Mouse (Mus musculus) testis, postnatal 10 days (tissue): Measurements from ENCODE around the gene Myom1.

Experiments
- DNase-seq: peaks from one replicate; pipeline ENCODE4 v3.0.0; 2021; ENCODE audit warnings: low spot score

Gene Myom1

DNA sequence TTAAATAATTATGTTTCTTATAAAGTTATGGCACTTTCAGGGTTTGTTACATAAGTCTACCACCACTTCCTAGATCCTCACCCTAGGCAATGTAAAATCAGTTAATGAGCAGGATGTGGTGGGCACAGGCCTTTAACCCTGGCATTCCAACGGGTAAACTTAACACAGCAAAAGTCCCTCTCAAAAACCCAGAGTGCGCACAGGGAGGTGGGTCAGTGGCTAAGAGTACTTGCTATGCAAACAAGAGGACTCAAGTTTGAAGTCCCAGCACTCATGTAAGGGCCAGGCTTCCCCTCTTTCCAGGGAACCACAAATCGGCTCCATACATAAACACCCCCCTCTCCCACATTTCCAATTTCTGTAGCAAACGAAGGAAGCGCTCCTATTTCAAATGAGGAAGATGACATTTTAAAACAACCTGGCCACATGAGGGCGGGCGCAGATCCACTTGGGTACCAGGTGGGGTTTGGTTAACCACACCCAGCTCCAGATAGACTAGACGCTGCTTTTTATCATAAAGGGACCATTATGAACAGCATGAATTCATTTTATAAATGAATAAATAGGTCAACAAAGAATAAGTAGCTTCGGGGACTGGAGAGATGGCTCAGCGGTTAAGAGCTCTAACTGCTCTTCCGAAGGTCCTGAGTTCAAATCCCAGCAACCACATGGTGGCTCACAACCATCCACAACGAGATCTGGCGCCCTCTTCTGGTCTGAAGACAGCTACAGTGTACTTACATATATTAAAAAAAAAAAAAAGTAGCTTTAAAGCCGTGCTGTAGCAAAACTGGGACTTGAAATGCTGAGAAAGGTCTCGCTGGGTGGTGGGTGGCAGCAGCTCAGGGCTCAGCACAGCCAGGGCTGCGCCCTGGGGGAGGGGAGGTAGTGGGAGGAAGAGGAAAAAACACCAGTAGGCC, 10.5 kb upstream of the Myom1 start:
- no peak for DNase-seq

DNA sequence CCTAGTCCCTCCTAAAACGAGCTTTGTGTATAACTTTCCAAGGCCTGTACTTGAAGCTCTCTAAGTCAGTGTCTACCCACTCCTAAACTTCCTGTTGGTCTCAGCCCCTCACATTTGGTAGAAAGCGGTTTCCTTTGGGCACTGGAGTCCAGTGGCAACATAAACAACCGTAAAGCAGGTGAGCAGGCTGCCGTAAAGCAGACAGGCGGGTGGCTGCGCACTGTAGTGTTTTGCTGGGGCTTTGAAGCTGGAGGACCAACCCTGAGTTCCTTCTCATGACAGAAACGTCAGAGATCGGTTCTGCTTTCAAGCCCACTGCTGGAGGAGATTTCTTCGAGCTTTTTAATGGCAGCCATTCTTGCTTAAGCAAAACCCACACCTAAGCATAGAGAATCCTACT, 9.8 kb upstream of the Myom1 start:
- DNase-seq = no peak

DNA sequence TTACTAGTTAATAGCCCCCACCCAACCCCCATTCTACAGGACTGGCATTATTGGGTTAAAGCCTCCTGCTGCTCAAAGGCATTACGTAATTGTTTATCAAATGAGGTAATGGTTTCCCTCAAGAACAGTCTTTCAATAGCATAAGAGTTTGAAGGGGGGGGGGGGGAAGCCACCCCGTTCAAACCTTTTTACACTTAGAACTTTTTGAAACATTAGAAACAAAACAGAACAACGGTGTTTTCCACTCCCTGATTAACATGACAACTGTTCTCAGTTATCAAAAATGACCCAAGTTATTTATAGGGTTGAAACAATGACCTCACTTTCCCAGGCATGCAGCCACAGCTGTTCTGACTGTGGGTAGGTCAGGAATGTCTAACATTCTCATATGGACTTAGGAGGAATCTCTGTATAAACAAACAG, 9.0 kb upstream of the Myom1 start:
- no peak for DNase-seq

DNA sequence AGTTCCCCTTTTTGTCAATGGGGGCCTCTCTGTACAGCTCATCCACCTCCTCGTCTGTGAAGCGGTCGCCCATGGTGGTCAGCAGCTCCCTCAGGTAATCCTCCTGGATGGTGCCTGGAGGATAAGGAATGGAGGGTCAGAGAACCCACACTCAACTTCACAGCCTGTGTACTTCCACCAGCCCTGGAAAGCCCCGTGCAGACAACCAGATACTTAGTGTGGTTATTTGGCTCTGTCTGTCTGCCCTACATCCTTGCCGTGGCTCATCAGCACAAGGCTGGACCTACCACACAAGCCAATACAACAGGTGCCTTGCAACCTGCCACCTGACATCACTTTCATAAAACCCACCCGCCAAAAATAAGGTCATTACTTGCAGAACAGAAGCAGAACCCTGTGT, 7.8 kb upstream of the Myom1 start:
- DNase-seq = no peak

DNA sequence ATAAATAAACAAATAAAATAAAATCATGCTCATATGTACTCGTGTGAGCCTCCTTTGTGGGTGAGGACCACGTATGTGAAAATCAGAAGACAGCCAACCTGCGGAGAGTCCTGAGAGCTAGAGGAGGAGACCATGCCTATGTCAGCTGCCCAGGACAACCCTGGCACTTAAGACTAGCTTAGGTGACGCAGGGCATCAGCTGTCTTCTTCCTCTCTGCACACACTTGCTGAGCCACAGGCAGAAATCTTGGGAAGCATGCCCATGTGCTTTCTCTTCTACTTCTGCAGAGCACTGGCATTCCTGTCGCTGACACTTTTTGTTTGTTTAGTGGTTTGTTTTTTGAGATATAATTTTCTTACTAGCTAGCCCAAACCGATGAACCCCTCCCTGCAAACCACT, 6.9 kb upstream of the Myom1 start:
- no peak for DNase-seq

DNA sequence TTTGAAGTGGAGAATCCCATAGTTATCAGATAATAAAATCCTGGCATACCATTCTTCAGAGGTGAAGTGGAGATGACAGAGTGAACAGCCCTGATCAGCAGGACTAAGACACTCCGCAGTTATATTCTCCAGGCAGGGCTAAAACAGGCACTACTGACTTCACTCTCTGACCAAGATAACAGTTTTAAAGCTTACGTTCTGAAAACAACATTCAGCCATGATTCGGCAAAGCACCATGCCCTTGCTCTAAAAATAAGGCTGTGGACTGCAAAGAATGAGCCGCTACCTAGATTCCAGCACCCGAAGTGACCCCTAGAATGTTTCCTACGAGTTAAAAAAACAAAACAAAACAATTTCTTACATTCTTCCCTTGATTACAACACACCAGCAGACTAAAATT, 4.6 kb upstream of the Myom1 start:
- no peak for DNase-seq

DNA sequence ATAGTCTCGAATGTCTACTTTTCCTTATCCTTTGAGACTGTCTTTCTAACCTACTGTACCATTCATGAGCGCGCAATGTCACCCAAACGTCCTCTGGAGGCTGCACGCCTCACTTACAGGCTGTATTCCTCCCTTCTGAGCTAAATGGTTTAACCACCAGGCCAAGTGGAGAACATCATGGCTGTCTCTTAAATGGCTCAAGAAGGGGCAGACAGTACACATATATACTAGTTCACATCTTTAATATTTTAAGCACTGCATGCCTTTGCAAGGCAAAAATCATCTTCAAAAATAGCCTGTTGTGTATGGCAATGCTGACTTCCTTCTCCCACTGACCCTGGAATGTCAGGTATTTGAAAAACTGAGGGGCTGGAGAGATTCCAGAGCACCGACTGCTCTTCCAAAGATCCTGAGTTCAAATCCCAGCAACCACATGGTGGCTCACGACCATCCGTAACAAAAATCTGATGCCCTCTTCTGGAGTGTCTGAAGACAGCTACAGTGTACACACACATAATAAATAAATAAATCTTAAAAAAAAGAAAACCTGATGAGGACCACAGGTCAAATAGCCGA, 3.9 kb upstream of the Myom1 start:
- DNase-seq = no peak

DNA sequence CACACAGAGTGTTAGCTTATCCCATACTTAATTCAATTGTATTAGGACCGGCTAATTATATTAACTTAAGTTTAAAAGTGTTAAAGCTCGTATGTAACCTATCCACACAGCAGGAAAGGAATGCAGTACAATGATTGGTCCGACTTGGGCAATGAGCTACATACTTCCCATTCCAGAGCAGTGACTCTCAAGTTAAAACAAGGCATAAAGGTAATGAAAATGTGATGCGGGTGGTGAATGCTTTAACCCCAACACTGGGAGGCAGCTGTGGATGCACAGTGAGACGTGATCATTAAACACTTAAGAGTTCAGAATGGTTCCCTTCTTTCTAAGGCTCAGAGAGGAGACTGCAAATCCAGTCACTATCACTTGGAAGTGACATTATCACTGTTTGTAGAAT, 3.2 kb upstream of the Myom1 start:
- no peak for DNase-seq

DNA sequence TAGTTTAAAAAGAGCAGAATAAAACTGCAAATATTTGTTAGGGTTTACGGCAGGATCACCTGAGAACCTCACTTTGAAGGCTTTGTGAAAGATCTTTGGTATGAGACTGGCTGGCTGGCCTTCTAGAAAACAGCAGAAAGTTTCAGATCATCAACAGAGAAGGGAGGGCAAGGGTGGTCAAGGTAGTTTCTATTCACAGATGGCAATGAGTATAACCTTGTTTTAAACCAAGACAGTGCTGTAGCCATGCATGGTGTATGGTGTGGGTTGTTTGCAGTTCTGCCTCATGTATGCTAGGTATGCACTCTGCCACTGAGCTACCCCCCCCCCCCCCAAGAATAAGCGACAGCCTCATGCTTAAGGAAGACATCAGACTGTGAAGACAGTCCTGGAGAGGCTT, 2.2 kb upstream of the Myom1 start:
- no peak for DNase-seq

DNA sequence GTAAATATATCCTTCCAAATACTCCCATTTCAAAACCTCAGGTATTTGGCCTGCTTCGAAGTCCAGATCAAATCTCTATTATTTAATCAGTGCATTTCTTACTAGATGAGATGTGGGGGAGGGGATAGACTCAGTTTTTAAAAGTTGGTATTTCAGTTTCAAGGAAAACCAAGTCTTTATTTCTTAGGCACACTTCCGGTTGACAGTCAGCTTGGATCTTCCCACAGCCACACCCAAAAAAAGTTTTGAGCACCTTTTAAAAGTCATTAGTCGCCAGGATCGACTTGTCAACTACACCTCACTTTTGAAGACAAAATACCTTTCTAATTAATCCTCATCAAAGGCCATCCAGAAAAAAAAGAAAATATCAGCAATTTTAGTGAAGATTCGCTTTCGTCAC, 1.4 kb upstream of the Myom1 start:
- DNase-seq = no peak

DNA sequence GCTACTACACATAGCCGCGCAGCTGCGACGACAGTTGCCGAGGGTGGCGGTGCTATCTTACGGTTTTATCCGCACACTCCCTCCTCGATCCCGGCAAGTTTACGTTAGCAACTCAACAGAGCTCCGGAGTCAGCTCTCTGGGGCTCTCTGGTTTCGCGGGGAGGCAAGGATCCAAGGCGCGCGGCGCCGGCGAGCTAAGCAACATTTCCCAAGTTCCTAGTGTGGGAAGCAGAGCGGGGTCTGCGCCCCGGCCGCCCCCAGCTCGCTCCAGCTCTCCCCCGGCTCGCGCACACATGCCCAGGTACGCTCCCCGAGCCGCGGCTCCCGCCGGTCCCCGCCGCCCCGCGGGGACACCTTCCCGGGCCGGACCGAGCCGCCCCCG, 743 bp upstream of the Myom1 start:
- DNase-seq = peak; percentile 72

DNA sequence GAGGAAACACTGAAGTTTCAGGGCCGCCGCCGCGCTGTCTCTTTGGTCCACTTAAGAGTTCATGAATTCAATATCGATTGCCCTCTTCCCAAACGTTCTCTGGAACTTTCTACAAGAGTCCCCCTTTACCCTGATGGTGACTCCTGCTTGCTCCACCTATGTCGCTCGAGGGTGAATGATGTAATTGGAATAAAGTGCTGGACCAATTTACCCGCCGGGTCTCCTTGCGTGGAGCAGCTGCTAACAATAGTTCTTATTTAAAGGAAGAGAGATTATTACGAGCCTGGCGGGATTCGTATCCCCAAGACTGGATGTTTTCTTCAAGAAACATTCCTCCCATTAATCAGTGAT, 286 bp downstream of the Myom1 start, which contains the start of gene Myl12a:
Gene Myl12a, minus strand, starts transcription at position 135 of the 351 bp plus-strand sequence.
- no peak for DNase-seq

DNA sequence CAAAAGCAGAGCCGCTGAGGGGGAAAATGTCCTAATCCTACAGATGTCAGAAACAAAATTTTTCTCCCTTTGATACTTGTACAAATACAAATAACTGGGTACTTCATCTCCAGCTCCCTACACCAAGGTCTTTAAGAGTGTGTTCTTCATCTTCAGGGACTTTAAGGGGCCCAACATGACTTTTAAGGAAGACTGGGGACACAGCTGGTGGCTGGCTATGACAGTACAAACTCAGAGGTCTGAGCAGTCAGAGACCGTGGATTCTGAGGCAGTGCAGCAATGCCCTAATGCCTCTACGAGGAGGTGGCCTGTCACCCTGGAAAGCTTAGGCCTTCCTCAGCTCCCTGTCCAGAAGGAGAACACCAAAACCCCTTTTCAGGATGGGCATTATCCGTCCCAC, 679 bp downstream of the Myom1 start:
- DNase-seq = no peak

DNA sequence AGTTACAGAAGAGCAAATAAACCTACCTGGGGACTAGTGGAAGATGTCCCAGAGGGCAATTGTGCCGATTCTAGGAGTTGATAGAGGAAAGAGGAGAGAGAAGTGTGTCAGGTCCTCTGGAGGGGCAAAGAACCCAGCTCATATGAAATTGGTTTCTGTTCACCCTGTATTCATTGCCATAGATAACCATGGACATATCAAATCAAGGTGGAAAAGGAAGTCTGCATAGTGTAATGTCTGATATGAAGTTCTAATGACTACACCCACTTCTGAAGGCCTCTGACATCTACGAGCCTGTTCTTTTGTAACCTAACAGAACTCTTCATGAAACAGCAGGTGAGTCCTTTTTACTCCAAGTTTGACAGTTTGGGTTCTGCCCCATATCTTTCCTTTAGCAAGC, 1.3 kb downstream of the Myom1 start:
- DNase-seq = no peak

DNA sequence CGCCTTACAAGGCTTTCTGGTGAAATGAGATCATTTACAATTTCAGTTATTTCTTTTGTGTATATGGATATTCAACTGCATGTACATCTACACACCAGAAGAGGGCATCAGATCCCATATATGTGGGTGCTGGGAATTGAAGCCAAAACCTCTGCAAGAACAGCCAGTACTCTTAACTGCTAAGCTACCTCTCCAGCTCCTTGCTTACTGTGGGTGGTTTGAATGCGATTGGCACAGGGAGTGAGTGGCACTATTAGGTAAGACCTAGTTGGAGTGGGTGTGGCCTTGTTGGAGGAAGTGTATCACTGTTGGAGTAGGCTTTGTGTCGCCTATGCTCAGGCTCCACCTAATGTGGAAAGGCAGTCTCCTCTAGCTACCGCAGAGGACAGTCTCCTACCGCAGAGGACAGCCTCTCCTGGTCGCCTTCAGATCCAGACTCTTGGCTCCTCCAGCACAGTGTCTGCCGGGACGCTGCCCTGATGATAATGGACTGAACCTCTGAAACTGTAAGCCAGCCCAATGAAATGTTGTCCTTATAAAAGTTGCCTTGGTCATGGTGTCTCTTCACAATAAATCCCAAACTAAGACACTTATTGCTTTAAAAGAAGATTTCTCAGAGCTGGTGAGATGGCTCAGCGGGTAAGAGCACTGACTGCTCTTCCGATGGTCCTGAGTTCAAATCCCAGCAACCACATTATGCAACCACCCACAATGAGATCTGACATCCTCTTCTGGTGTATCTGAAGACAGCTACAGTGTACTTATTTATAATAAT, 1.9 kb downstream of the Myom1 start:
- peak; percentile 37 for DNase-seq

DNA sequence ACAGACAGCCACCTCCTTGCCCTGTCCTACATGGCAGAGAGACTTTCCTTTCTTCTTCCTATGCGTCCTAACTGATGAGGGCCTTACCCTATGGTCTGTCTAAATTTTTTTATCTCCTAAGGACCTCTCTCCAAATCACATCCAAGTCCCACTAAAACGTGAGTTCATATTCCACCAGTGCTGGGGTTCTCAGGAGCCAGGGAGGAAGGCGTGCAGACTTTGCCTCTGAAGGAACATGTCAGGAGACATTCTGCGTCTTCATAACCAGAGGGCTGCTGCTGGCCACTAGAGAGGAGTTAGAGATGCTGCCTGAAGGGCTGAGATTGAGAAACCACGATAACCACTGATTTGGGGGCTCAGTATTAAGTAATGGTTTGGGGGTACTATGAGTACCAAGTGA, 4.5 kb downstream of the Myom1 start:
- peak; percentile 27 for DNase-seq

DNA sequence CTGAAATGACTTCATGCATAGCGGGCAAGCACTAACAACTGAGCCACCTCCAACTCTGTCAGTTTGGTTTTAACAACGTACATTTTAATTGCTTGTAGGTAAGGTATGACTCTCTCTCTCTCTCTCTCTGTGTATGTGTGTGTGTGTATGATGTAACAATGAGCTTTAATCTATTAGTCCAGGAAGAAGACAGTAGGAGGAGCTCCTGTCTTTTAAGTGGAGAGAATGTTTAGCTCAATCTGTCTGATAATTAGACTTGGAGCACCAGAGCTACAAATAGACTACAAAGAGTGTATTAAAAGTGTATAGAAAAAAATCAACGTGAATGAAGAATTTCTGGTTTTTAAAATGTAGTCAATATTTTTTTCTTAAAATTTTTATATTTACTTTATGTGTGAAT, 6.2 kb downstream of the Myom1 start:
- no peak for DNase-seq

DNA sequence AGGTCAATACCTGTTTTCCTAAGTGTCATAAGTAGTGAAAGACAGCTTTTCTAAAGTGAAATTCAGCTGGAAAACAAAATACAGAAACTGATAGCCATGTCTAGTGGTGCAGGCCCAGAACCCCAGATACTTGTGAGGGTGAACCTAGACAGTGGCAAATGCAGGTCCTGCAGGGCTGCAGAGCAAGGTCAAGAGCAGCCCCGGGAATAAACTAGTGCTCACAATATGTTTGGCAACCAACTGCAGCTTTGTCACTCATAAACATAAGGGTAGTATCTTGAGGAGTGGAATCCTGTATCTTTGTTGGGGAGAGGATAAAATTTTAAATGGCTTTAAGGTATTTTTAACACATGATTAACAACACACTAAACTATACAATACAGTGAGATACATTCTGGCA, 7.3 kb downstream of the Myom1 start:
- no peak for DNase-seq

DNA sequence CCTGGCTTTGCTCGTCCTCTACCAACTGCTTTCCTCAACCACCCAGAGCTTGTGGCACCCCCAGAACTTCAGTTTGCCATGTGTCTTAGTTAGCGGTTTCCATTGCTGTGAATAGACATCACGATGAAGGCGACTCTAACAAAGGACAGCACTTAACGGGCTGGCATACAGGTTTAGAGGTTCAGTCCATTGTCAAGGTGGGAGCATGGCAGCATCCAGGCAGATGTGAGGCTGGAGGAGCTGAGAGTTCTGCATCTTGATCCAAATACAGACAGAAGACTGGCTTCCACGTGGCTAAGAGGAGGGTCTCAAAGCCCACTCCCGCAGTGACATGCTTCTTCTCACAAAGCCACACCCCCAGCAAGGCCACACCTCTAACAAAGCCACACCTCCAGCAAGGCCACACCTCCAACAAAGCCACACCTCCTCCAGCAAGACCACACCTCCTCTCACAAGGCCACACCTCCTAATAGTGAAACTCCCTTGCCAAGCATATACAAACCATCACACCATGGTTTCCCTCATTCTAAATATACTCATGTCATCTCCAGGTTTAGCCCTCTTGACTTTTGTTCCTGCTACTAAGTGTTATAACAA, 8.3 kb downstream of the Myom1 start:
- no peak for DNase-seq

DNA sequence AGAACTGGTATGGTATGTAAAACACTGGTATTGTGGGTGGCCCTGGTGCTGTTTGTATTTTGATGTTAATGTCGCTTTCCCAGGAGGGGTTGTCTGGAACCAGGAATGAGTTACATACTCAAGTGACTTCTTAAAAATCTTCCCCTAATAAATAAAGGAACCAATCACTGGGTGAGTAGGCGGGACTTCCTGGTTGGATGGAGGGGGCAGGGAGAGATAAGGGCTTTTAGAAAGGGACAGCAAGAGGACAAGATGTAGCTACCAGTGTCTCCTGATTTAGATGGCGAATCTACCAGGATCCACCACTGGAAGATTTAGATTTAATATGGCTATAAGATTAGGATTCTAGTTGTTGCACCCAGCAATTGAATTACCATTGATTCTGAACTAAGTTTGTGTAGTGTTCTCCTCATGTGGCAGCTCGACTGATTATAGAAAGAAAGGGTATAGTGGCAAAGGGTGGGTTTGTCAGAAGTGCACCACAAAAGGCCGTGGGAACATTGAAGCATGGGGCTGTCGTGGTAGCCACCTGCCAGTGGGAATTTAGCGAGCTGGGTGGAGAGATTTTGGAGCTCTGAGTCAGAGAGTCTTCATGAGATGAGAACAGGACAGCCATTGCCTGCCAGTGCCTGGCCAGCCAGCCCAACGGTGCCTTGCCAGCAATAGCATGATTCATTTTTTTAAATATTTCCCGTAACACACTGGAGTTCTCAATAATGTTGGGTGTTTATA, 9.7 kb downstream of the Myom1 start:
- DNase-seq = no peak

DNA sequence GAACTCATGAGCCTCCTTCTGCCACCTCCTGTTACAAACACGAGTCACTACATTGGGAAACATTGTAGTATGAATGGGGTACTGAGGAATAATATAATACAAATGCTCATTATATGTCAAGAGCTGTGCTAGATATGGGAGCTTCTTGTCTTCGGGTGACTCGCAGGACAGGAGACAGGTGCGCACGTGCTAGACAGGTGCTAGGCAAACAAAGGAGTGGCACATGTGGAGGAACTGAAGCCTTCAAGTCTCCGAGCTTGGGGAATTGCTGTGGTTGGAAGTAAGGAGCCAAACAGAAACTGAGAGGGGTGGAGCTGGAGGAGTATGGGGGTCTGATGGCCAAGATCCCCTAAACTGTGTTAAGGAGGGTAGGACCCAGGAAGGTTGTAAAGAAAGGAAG, 10.7 kb downstream of the Myom1 start:
- DNase-seq = no peak

DNA sequence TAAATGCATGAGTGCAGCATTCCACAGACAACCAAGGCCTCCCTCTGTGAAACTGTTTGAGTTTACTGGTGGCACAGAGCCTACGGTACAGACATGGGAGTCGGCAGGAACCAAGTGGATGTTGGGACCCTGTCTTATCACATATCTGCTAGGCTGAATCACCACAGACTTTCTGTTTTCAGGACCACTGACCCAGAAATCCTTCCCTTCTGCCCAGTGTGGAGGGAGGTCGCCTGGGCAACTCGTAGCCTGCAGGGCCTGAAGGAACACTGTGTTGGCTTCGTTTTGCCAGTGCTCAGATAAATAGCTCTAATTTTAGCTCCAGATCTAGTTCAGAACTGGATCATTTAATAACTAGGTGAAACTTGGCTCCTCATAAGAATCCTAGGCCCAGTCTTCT, 12.5 kb downstream of the Myom1 start:
- DNase-seq = no peak
